Mouse (Mus musculus) left cerebral cortex, adult 2 months (tissue): Measurements from ENCODE around the gene Mrpl45. TPM values are rescaled to one million over a fixed set of nuclear protein-coding genes. Genes with fewer than 3 reads are reported as not detected.

ENCODE experiments used
- DNase-seq, 2 experiments: peaks; one replicate each; pipeline ENCODE4 v3.0.0; 2021 to 2022; ENCODE audit warnings: low spot score in 2 of 2, mixed read lengths in 1 of 2; ENCODE audit errors: extremely low spot score in 1 of 2
- H3K27ac ChIP-seq: fragments of 200-600 bp; 2 replicates; pipeline ENCODE4 v1.8.1; 2022
- H3K4me3 ChIP-seq: fragments of 200-600 bp; 2 replicates; pipeline ENCODE4 v1.8.1; 2022
- CTCF ChIP-seq: fragments of 200-600 bp; IDR thresholded peaks from 2 replicates; pipeline ENCODE4 v1.8.1; 2022; ENCODE audit warnings: antibody characterized with exemption, mild to moderate bottlenecking, moderate library complexity
- intact Hi-C: fragments of 180-260 bp; cut with DNase I; formaldehyde crosslinking; loops from one replicate; pipeline ENCODE4 v1.15.1; 2025
- total RNA-seq, 2 experiments: library from RNA; stranded (reverse); gene quantifications; 2 replicates each; pipeline ENCODE4 v1.2.3; 2021

Gene Mrpl45
- total RNA-seq, 2 experiments from 2014 or later, result 26.4 to 28.2 TPM

DNA sequence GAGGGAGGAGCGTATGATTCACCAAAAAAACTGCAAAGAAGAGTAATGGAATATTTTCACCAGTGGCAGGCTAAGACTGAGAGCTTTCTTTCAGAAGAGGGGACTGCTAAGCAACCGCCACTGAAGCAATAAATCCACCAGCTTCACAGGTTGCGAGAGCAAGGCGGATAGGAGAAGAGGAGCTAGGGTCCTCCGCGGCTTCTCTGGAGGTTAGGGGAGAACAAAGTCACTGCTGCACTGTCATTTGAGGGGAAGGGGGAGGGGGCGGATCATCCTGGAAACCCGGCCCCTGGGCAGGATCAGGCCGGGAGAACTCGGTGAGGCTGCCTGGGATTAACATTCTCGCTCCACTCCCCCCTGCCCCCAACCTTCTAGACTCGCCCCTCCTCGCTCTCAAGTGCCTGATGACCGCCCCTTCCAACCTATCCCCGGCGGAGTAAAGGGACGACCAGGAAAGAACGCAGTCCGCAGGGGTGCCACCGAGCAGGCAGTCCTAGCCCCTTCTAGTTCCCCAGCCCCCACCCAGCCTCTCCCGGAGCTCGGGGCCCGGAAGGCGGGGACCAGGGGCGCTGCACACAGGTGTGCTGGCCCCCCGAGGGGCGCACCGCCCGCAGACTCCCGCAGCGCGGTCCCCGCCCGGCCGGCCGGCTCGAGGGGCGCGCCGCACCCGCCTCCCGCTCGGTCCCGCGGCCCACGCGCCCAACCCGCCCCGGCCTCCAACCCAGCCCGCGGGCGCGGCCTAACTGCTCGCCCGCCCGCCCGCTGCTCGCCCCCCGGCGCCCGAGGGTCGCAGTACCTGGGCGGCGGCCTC is 35.9 kb upstream of the Mrpl45 start:
- peak; percentile 45 to 55 for DNase-seq
- intact Hi-C loops, result loop anchor here (1.0 kb wide), 1 partner anchor 36 kb away; the partner anchor contains the start of gene Mrpl45
- no peak for TF ChIP-seq CTCF
- Histone ChIP-seq H3K4me3 (peak overlapping the region; percentile 97), H3K27ac (peak overlapping the region; percentile 100)

DNA sequence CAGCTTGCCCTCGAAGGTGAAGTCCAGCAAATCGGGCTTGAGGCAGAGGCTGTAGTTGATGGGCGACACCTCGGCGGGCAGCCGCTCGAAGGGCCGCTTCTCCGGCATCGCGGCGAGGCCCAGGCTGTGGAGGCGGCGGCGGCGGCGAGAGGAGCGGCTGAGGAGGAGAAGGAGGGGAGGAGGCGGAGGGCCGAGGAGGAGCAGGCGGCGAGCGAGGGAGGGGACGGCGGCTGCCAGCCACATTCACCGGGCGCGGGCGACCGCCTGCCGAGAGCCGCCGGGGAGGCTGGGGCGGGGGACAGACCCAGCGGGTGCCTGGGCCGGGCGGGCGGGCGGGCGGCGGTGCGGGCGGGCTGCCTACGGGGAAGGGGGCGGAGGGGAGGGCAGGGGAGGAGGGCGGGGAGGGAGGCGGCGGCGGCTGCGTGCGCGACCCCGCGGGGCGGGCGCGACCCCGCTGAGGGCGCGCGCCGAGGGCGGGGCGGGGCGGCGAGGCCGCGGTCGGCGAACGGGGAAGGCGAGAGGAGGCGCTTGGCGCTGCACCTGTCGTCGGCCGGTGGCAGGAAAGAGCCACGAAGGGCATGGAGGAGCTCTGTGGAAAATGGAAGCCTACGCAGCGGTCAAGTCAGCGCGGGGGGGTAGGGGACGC is 35.2 kb upstream of the Mrpl45 start, which contains the start of gene Npepps:
Gene Npepps, minus strand, starts transcription at position 423 of the 646 bp plus-strand sequence.
- peak within 1 kb of the TSS; percentile 100 for H3K27ac ChIP-seq
- DNase-seq, result peak; percentile 73 to 76
- no peak for TF ChIP-seq CTCF
- peak within 1 kb of the TSS; percentile 97 for H3K4me3 ChIP-seq
- intact Hi-C loops, result loop anchor here (1.0 kb wide), 1 partner anchor 35 kb away; the partner anchor contains the start of gene Mrpl45

DNA sequence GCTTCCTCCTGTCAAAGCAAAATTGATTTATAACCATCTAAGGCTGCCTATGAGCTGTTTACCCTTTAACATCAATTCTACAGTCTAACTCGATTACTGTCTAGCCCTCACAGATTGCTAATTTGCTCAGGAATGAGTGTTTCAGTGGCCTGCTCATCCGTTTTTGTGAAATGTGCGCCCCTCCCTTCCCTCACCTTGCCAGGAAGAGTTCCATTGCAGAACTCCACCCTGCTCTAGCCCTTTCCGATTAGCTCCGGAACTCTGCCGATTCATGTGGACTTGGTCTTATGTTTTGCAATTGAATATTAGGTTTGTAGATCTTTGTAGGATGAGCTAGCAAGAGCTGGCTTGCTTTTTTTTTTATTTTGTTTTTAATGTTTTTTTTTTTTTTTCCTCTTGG is 33.3 kb upstream of the Mrpl45 start:
- intact Hi-C loops, result no loop called here
- no peak for TF ChIP-seq CTCF
- no peak for DNase-seq
- Histone ChIP-seq H3K4me3 (no peak overlapping the region), H3K27ac (no peak overlapping the region)

DNA sequence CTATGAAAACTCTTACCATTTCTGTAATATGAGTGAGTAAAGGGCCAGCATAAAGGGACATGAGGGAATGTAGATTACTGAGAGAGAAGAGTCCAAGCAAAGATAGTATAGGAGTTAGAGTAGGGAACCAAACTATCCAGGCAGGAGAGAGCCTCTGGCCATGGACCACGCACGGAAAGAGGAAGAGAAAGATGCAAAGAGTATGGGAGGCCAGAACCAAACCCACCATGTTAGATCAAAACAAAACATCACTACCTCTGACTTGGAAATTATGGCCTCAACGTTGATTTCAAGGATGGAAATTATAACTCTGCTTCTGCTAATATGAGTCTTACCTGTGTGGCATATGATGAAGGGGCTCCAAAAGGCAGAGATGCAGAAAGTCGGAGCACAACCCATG is 30.7 kb upstream of the Mrpl45 start:
- no peak overlapping the region for H3K4me3 ChIP-seq
- no peak for TF ChIP-seq CTCF
- DNase-seq, result no peak
- intact Hi-C loops, result no loop called here
- no peak overlapping the region for H3K27ac ChIP-seq

DNA sequence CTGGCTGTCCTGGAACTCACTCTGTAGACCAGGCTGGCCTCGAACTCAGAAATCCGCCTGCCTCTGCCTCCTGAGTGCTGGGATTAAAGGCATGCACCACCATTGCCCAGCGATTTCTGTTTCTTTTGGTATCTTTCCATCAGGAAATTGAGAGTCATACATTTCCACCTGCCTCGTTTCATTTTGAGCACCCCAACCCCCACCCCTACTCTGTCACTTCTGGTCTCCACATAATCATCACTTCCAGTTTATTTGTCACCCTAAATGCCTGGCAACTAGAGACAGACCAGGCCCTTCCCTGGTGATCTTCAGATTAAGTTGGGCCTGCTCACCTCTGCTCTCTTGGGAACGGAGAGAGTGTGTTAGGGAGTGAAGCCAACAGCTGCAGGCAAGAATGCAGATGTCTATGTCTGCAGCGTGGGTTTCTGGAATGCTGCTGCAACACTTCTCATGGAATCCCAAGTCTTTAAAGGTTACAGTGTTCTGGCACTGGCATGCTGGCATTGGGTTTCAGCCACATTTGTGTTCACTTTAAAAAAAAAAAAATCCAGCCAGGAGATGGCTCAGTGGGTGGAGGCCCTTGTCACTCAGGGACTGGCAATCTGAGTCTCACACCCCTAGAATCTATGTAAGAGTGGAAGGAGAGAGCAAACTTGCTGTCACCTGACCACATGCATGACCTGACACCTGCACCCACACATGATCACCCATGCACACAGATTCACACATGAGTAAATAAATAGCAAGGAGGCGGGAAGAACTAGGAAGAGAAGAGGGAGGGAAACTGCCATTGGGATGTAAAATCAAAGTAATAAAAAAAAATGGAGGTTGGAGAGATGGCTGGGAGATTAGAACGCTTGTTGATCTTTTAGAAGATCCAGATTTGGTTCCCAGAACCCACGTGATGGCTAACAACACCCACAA is 29.4 kb upstream of the Mrpl45 start:
- Histone ChIP-seq H3K27ac (no peak overlapping the region), H3K4me3 (no peak overlapping the region)
- DNase-seq, result no peak
- no peak for TF ChIP-seq CTCF
- intact Hi-C loops, result no loop called here

DNA sequence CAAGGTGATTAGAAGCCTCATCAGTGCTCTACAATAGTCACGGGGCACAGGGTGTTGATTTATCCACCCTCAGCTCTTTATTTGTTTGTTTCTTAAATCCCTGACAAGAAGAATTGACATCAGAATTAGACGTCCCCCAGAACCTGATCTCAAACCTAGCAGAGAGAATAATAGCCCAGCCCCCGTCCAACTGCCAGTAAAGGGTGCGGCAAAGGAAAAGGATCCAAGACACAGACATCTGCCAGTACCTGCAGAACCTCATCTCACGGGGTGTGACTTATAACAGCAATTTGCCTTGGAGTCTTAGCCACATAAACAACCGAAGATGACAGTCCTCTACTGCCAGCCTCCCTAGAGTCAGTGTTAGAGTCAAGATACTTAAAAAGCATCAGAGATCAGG is 28.5 kb upstream of the Mrpl45 start:
- Histone ChIP-seq H3K4me3 (no peak overlapping the region), H3K27ac (no peak overlapping the region)
- intact Hi-C loops, result no loop called here
- TF ChIP-seq CTCF, result no peak
- no peak for DNase-seq

DNA sequence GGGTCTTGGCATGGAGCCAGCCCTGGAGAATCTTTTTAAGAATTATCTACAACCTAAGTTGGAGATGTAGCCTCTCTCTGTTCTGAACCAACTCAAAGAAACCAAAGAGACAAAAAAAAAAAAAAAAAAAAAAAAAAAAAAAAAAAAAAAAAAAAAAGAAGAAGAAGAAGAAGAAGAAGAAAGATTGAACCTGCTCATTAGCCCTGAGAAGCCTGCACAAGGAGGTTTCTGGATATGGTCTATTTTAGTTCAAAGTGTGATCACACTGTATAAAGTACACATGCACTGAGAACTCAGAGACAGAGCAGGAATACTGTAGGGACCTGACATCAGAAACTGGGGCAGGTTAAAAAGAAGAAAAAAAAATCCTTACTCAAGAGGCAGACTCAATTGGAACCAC is 27.9 kb upstream of the Mrpl45 start:
- intact Hi-C loops, result no loop called here
- Histone ChIP-seq H3K27ac (no peak overlapping the region), H3K4me3 (no peak overlapping the region)
- no peak for TF ChIP-seq CTCF
- DNase-seq, result no peak

DNA sequence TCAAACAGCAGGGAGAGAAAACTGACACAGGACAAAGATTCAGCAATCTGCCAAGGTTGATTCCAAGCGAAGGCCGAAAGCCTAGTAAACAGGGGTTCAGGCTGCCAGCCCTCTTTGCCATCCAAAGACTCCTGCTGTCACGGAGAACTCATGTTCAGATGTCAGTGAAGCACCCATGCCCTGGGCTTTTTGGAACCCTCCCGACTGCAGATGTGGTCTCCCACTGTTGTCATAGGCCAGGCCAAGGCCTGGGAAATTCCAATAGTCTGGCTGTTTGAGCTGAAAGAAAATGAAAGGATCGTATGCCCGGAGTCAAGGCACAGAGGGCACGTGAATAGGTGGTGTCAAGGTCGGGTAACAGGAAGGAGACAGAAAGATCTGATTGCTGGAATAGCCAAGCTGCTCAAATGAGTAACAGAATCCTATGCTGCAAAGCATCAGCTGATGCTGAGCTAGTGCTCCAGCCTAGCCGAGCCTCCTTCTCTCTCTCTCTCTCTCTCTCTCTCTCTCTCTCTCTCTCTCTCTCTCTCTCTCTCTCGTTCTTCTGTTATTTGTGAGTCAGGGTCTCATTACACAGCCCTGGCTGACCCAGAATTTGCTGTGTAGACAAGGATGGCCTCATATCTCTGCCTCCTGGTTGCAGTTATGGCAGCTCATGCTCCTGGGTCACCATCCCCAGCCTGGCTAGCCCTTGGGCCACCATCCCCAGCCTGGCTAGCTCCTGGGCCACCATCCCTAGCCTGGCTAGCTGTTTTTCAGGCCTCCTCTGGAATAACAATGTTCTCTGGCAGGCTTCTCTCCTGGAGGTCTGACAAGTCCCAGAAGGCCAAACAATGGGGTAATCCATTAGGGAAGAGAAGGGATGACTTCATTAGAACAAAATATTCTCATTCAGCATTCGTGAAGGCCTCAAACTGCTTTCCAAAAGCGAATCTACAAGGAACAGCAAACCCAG is 26.0 kb upstream of the Mrpl45 start:
- no peak for TF ChIP-seq CTCF
- no peak overlapping the region for H3K4me3 ChIP-seq
- intact Hi-C loops, result no loop called here
- H3K27ac ChIP-seq, result peak overlapping the region; percentile 82
- DNase-seq, result peak in 1 of 2 experiments; percentile 31

DNA sequence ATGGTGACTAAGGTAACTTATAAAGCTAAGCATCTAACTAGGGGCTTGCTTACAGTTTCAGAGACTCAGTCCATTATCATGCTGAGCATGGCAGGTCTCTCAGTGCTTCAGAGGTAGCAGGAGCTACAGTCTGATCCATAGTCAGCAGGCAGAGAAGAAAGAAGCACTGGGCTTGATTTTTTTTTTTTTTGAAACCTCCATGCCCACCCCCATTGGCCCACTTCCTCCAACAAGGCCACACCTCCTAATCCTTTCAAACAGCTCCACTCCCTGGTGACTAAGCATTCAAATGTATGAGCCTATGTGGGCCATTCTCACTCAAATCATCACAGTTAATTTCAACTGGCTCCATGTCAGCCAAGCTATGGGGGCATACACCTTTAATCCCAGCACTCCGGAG is 22.8 kb upstream of the Mrpl45 start:
- H3K27ac ChIP-seq, result no peak overlapping the region
- TF ChIP-seq CTCF, result no peak
- no peak overlapping the region for H3K4me3 ChIP-seq
- DNase-seq, result no peak
- intact Hi-C loops, result no loop called here

DNA sequence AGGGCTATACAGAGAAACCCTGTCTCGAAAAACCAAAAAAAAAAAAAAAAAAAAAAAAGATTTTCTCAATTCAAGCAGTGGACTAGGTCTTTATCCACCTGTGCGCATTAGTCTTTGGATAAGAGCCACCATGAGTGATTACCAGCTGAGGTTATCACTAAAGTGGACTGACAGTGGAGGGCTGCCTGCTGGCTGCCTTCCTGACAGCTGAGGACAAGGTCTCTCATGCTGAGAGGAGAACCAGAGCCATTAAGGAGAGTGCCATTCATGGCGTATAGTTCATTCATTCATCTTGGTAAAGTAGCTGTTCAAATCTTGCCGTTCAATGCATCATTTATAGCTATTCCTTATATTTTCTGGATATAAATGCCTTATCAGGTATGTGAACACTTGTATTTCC is 19.0 kb upstream of the Mrpl45 start:
- H3K27ac ChIP-seq, result no peak overlapping the region
- H3K4me3 ChIP-seq, result no peak overlapping the region
- intact Hi-C loops, result no loop called here
- no peak for DNase-seq
- no peak for TF ChIP-seq CTCF

DNA sequence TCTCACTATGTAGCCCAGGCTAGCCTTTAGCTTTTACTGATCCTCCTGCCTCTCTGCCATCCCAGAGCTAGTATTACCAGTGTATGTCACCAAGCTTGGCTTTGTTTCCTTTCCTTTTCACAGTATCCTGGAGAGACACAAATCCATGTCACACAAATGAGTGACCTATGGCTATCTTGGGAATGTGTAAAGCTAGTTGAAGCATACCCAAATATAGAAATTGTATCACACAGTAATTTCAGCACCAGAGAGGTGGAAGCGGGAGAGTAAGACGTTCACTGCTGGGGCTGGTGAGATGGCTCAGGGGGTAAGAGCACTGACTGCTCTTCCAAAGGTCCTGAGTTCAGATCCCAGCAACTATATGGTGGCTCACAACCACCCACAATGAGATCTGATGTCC is 15.6 kb upstream of the Mrpl45 start:
- intact Hi-C loops, result no loop called here
- no peak overlapping the region for H3K4me3 ChIP-seq
- no peak for TF ChIP-seq CTCF

More for the DNA sequence above, 15.6 kb upstream of the Mrpl45 start:
- no peak for DNase-seq
- no peak overlapping the region for H3K27ac ChIP-seq
